Mouse (Mus musculus): ENCODE results near the gene Npcd.

- no peak for TF ChIP-seq CTCF (IDR thresholded peaks at IDR 0.05; ENCODE audit: low read depth, low read length)
- TF ChIP-seq POLR2A (IDR thresholded peaks at IDR 0.05; ENCODE audit: extremely low read depth, insufficient read depth, low read length): no peak
These were observed 28.8 kb downstream of the Npcd start for GRCm38 (mm10) chr15:79805246-79805645.
